Mouse (Mus musculus): ENCODE measurements around the gene Gm10491. TPM values are rescaled to one million over a fixed set of nuclear protein-coding genes. Genes with fewer than 3 reads are reported as not detected.
"Not testable (repeated sequence)": the region's sequence is repeated elsewhere in the genome, so short reads cannot be mapped to it uniquely, and the experiment has no call there.

Gene Gm10491
- polyA plus RNA-seq, 1 experiment = not detected

GRCm38 (mm10) chrX:7910473-7910872 is 2.8 kb upstream of the Gm10491 start:
- Histone ChIP-seq H3K27ac (ENCODE audit: control insufficient read depth, insufficient read depth, low read length) (no peak overlapping the region), H3K27me3 (ENCODE audit: control insufficient read depth, insufficient read depth, low read length) (no peaks in the 10 kb centered on the region), H3K36me3 (ENCODE audit: control insufficient read depth, insufficient read depth, low read length) (no peaks in the 10 kb centered on the region), H3K4me3 (ENCODE audit: control insufficient read depth, insufficient read depth, low read length) (no peak overlapping the region), H3K4me1 (replicated peaks; ENCODE audit: control insufficient read depth, insufficient read depth, low read length) (no peaks in the 10 kb centered on the region)
- TF ChIP-seq CTCF (IDR thresholded peaks at IDR 0.05; ENCODE audit: borderline replicate concordance, control insufficient read depth, extremely low read depth, insufficient read depth, low read length, poor library complexity) (no peak), POLR2A (IDR thresholded peaks at IDR 0.05; ENCODE audit: control insufficient read depth, extremely low read depth, insufficient read depth, low read length, poor library complexity) (no peak)
- DNase-seq = no peak
- 77% methylated on average over 6 of the region's 6 CpGs for WGBS

- H3K27ac ChIP-seq (ENCODE audit: control insufficient read depth, insufficient read depth, low read length); DNase-seq; H3K4me1 ChIP-seq (replicated peaks; ENCODE audit: control insufficient read depth, insufficient read depth, low read length); H3K36me3 ChIP-seq (ENCODE audit: control insufficient read depth, insufficient read depth, low read length); H3K4me3 ChIP-seq (ENCODE audit: control insufficient read depth, insufficient read depth, low read length); H3K27me3 ChIP-seq (ENCODE audit: control insufficient read depth, insufficient read depth, low read length): not testable (repeated sequence)
- WGBS = 95% methylated on average over 4 of the region's 4 CpGs
Measured at GRCm38 (mm10) chrX:7909242-7909641, 1.6 kb upstream of the Gm10491 start, which contains the start of gene Gm10490. Gene Gm10490 (plus strand): TSS chrX:7909542.

DNA sequence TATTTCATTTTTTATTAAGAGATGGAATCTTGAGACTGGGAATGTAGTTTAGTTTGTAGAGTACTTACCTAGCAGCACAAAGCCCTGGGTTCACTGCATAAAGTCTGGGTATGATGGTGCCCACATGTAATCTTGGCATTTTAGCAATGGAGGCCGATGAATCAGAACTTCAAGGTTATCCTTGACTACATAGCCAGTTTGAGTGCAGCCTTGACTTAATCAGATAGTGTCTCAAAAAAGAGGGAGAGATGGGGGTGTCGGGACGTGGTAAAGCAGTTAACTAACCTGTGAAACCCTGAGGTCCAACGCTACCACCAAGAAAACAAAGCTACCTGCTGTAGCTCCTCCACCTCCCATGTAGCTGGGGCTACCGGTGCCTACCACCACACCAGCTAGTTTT is 3.2 kb downstream of the Gm10491 start:
- DNase-seq = no peak
- Histone ChIP-seq H3K27ac (ENCODE audit: control insufficient read depth, insufficient read depth, low read length) (no peak overlapping the region), H3K36me3 (ENCODE audit: control insufficient read depth, insufficient read depth, low read length) (no peaks in the 10 kb centered on the region), H3K27me3 (ENCODE audit: control insufficient read depth, insufficient read depth, low read length) (no peaks in the 10 kb centered on the region), H3K4me3 (ENCODE audit: control insufficient read depth, insufficient read depth, low read length) (no peak overlapping the region), H3K4me1 (replicated peaks; ENCODE audit: control insufficient read depth, insufficient read depth, low read length) (0 out of 2 replicates have a peak, but pooled peaks cover 2% of the 10 kb centered on the region)
- WGBS = 96% methylated on average over 5 of the region's 5 CpGs
- TF ChIP-seq POLR2A (IDR thresholded peaks at IDR 0.05; ENCODE audit: control insufficient read depth, extremely low read depth, insufficient read depth, low read length, poor library complexity) (no peak), CTCF (IDR thresholded peaks at IDR 0.05; ENCODE audit: borderline replicate concordance, control insufficient read depth, extremely low read depth, insufficient read depth, low read length, poor library complexity) (no peak)

DNA sequence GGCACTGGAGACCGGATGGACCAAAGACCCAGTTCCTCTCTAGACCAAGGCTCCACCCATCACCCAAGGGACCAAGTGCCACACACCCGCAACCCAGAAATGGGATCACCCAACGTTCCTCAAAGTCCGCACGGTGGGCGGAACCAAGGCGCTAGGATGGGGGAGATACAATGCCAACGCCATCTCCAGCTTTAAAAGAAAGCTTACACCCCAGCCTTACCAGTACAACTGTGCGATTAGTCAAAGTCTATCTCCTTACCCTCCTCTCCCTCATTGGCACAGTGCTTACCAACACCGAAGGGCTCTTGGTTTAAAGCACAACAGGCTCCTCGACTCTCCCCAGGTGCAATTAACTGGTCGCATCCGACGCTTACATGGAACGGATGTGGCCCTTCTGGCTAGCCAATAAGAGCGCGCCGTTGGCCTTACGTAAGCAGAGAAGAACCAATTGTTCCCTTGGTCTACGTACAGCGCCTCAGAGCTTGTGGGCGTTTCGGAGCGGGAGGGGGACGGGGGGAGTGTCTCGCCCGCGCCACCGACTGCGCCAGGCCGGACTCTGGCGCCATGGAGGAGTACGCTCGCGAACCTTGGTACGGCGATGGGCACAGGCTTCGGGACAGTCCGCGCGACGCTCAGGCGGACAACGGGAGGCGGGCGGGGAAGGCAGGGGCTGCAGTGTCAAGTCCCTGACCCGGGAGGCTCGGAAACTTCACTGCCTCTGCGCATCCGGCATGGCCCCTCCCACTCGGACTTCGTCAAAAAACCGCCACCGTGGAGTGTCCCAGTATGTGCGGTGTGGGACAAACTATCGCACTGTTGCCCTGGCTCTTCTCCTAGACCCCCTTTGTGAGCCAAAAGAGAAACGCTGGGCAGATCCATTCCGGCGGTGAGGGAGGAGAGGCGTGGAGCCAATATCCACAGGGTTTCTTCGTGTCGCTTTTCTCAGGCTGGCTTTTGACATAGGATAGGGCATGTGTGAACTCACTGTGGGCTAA is 8.5 kb downstream of the Gm10491 start, which contains the start of the genes Pqbp1 and Timm17b:
Pqbp1 (minus strand) TSS at position 390 of the 995 bp plus-strand sequence.
Timm17b (plus strand) TSS at position 478 of the 995 bp plus-strand sequence.
- peaks cover 15% of the 10 kb centered on the region; the same call in 1 of the 2 replicates for H3K36me3 ChIP-seq (ENCODE audit: control insufficient read depth, insufficient read depth, low read length)
- H3K4me3 ChIP-seq (ENCODE audit: control insufficient read depth, insufficient read depth, low read length) = peak within 1 kb of the TSS; percentile 100
- peak; percentile 55; the same call in 1 of the 2 replicates for TF ChIP-seq POLR2A (IDR thresholded peaks at IDR 0.05; ENCODE audit: control insufficient read depth, extremely low read depth, insufficient read depth, low read length, poor library complexity)
- no peak for TF ChIP-seq CTCF (IDR thresholded peaks at IDR 0.05; ENCODE audit: borderline replicate concordance, control insufficient read depth, extremely low read depth, insufficient read depth, low read length, poor library complexity)
- DNase-seq = peak; percentile 84
- H3K4me1 ChIP-seq (replicated peaks; ENCODE audit: control insufficient read depth, insufficient read depth, low read length) = 0 out of 2 replicates have a peak, but pooled peaks cover 2% of the 10 kb centered on the region
- no peaks in the 10 kb centered on the region for H3K27me3 ChIP-seq (ENCODE audit: control insufficient read depth, insufficient read depth, low read length)
- peak within 1 kb of the TSS; percentile 96 for H3K27ac ChIP-seq (ENCODE audit: control insufficient read depth, insufficient read depth, low read length)
- WGBS = 3% methylated on average over 62 of the region's 62 CpGs

GRCm38 (mm10) chrX:7898211-7898610 is 9.4 kb downstream of the Gm10491 start:
- WGBS = 12% methylated on average over 13 of the region's 13 CpGs
- H3K4me1 ChIP-seq (replicated peaks; ENCODE audit: control insufficient read depth, insufficient read depth, low read length) = 0 out of 2 replicates have a peak, but pooled peaks cover 2% of the 10 kb centered on the region
- DNase-seq = peak; percentile 13
- no peaks in the 10 kb centered on the region for H3K27me3 ChIP-seq (ENCODE audit: control insufficient read depth, insufficient read depth, low read length)
- peak overlapping the region; percentile 96; the same call in 1 of the 2 replicates for H3K27ac ChIP-seq (ENCODE audit: control insufficient read depth, insufficient read depth, low read length)
- TF ChIP-seq POLR2A (IDR thresholded peaks at IDR 0.05; ENCODE audit: control insufficient read depth, extremely low read depth, insufficient read depth, low read length, poor library complexity) (no peak), CTCF (IDR thresholded peaks at IDR 0.05; ENCODE audit: borderline replicate concordance, control insufficient read depth, extremely low read depth, insufficient read depth, low read length, poor library complexity) (no peak)
- H3K36me3 ChIP-seq (ENCODE audit: control insufficient read depth, insufficient read depth, low read length) = peaks cover 16% of the 10 kb centered on the region; the same call in 1 of the 2 replicates
- H3K4me3 ChIP-seq (ENCODE audit: control insufficient read depth, insufficient read depth, low read length) = peak overlapping the region; percentile 100

GRCm38 (mm10) chrX:7883841-7884567 is 23.6 kb downstream of the Gm10491 start, which contains the start of gene Slc35a2:
Gene Slc35a2 (plus strand): TSS chrX:7884028.
- Histone ChIP-seq H3K27ac (ENCODE audit: control insufficient read depth, insufficient read depth, low read length) (no peak within 1 kb of the TSS), H3K4me3 (ENCODE audit: control insufficient read depth, insufficient read depth, low read length) (peak within 1 kb of the TSS; percentile 80), H3K27me3 (ENCODE audit: control insufficient read depth, insufficient read depth, low read length) (no peaks in the 10 kb centered on the region), H3K4me1 (replicated peaks; ENCODE audit: control insufficient read depth, insufficient read depth, low read length) (peaks cover 11% of the 10 kb centered on the region), H3K36me3 (ENCODE audit: control insufficient read depth, insufficient read depth, low read length) (no peaks in the 10 kb centered on the region)
- TF ChIP-seq CTCF (IDR thresholded peaks at IDR 0.05; ENCODE audit: borderline replicate concordance, control insufficient read depth, extremely low read depth, insufficient read depth, low read length, poor library complexity) = no peak
- TF ChIP-seq POLR2A (IDR thresholded peaks at IDR 0.05; ENCODE audit: control insufficient read depth, extremely low read depth, insufficient read depth, low read length, poor library complexity) = 0 out of 2 replicates have a peak, but pooled peaks have one; percentile 26
- peak; percentile 55 for DNase-seq
- WGBS = under 1% methylated on average over 44 of the region's 49 CpGs
